Mouse (Mus musculus) gastrocnemius, postnatal 14 days (tissue): ENCODE data around the gene Rab8a. TPM values are rescaled to one million over a fixed set of nuclear protein-coding genes. Genes with fewer than 3 reads are reported as not detected.
A peak's percentile ranks its signal among the peaks of the same experiment; 100 is the strongest.

ENCODE experiments used
- DNase-seq: peaks from one replicate; pipeline ENCODE4 v3.0.0; 2021; ENCODE audit warnings: mixed read lengths
- intact Hi-C: fragments of 180-260 bp; cut with DNase I; formaldehyde crosslinking; loops from one replicate; pipeline ENCODE4 v1.15.1; 2025; ENCODE audit warnings: low total_unique reads
- total RNA-seq, 2 experiments: library from RNA; stranded (reverse); gene quantifications; 2 replicates each; pipeline ENCODE4 v1.2.3; 2021

Rab8a gene
- total RNA-seq, 2 experiments from 2014 or later = 17.4 to 18.7 TPM

DNA sequence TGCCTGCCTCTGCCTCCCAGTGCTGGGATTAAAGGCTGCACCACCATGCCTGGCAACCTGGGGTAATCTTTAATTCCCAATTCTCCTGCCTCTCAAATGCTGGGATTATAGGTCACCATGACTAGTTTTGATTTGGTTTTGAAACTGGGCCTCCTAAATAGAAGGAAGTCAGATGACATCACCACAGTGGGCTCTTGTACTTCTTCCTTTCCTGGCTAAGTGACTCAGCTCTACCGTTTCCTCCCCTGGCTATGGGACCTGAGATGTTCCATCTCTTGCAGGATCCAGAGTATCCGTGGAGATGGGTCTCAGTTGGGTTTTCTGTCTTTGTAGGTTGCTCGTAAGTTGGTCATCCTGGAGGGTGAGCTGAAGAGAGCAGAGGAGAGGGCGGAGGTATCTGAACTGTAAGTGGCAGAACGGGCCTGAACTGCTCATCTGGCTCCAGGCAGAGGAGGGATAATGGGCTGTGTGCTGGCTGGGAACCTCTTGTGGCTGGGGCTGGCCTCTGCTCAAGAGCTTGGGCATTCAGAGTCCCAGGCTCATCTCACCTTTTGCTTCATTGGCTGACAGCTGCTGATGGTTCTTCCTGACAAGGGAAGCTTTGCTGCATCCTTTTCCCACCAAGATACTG is 16.5 kb upstream of the Rab8a start:
- DNase-seq = no peak

DNA sequence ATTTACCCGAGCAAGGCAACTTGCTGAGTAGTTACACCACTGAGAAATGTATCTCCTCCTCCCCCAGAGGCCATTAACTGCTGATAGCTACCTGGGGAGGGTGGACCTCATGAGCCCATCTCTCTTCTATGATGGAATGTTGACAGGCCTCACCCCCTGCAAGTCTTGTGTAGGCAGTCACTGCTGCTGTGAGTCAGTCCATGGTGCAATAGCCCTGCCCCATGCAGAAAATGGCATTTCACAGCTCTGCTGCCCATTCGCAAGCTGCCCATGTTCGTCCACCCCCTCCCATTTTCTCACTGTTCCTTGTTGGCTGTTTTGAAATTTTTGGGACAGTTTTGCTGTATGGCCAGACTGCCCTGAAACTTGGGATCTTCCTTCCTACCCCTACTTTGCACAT is 15.5 kb upstream of the Rab8a start:
- intact Hi-C loops = no loop called here

More for the DNA sequence above, 16.5 kb upstream of the Rab8a start:
- intact Hi-C loops = no loop called here

DNA sequence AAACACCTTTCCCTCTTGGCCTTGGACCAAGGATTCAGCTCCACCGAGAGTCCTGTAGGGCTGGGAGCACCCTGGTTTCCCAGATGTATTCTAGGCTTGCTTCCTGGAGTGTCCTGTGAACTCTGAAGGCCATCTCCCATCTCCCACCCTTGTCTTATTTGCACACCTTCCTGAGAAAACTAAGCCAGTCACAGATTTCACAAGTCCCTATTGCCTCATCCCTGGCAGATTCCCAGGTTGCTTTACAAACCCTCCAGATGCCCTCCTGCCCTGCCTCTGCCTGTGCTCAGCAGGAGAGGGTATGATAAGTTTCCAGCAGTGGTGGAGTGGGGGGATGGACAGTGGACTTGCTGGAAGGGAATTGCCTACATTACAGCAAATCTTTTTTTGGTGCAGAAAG is 14.9 kb upstream of the Rab8a start:
- no peak for DNase-seq
- intact Hi-C loops = no loop called here

More for the DNA sequence above, 15.5 kb upstream of the Rab8a start:
- no peak for DNase-seq

DNA sequence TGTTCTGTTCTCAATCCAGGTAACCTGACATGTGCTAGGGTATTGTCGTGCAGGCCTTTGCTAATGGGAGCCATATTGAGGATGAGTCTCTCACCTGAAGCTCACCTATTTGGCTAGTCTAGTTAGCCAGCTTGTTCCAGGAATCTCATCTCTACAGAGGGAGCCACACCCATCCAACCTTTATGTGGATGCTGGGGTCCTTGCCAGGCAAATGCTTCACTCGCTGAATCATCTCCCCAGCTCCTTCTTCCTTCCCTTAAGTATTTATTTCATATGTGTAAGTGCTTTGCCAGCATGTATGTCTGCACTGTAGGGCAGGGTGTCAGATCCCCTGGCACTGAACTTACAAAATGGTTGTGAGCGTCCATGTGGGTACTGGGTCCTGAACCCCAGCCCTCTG is 14.4 kb upstream of the Rab8a start:
- intact Hi-C loops = no loop called here
- DNase-seq = no peak

DNA sequence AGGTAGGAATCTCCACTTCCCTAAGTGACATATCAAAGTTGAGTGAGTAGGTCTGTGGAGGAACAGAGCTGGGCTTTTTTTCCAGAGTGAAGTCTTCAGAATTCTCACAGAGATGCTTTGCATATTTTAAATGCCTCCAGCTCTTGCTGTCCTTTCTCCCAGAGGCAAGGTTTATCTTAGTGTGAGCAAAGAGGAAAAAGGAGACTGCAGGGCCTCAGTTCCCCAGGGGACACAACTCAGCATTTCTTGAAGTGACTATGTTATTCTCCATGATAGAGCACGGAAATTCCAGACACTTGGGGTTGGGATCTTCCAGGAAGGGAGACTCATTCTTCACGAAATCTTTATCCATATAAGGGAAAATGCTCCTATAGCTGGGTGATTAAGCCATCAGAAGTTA is 13.7 kb upstream of the Rab8a start:
- intact Hi-C loops = no loop called here
- no peak for DNase-seq

DNA sequence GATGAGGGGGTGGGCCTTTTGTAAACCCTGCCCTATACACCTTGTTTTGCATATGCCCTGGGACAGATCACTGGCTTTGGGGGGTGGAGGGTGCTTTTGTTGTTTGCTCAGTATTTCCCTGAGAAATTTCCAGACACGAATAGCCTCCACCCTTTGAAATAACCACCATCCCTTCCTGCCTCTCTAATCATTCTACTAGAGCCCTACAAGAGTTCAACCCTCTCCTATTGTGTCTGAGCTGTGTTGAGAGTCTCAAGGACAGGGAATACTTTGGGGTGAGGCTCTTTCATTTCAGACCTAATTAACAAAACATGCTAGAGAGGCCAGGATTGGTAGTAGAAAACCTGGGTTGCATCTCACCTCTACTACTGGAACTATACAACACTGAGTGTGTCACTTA is 11.9 kb upstream of the Rab8a start:
- intact Hi-C loops = no loop called here
- DNase-seq = no peak

DNA sequence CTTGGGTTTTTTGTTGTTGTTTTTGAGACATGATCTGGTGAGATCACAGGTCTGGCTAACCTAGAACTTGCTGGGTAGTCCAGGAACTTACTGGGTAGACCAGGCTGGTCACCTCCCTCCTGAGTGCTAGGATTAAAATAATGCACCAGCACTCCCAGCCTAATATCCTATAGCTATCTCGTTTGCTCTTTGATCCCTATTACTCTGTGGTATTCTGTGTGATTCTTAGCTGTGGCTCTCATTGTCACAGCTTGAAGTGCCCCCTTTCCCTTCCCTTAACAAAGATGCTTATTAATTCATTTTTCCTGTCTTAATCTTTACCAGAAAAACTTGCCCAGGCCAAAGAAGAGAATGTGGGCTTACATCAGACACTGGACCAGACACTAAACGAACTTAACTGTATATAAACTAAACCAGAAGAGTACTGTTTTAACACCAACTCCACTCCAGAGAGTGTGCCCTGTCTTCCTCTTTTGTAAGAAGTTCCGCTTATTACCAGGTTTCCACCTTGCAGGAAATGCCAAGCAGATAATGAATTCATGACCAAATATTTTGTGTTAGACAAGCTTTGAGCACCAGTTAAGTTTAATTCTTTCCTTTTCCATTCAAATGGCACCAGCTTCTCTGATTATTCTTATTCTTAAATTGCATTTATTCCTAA is 9.5 kb upstream of the Rab8a start:
- DNase-seq = no peak
- intact Hi-C loops = no loop called here

DNA sequence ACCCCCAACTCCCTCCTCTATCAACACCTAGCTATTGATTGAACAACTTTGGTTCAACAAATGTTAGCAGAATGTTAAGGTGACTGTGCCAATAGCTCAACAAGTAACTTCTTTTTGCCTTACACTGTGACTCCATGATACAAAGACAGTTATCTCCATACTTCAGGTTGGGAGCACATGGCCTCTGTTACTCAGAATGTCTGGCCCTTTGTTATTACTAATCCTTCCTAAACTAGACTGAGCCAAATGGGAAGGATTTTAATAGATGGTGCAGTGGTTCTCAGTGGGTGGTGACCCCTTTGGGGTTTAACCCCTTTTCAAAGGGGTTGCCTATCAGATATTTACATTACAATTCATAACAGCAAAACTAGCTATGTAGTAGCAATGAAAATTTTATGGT is 7.6 kb upstream of the Rab8a start:
- no peak for DNase-seq
- intact Hi-C loops = no loop called here

DNA sequence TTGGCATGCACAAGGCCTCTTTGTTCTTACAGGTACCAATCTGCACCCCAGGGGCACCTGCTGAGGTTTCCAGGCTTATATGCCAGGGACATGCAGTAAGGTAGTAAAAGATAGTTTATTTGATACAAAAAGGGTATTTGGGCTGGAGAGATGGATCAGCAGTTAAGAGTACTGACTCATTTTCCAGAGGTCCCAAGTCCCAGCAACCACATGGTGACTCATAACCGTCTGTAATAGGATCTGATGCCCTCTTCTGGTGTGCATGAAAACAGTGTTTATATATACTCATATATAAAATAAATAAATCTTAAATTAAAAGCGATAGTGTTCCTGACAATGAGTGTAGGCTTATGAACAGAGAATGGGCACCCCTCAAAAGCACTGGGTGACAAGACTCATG is 2.9 kb upstream of the Rab8a start:
- no peak for DNase-seq
- intact Hi-C loops = no loop called here

DNA sequence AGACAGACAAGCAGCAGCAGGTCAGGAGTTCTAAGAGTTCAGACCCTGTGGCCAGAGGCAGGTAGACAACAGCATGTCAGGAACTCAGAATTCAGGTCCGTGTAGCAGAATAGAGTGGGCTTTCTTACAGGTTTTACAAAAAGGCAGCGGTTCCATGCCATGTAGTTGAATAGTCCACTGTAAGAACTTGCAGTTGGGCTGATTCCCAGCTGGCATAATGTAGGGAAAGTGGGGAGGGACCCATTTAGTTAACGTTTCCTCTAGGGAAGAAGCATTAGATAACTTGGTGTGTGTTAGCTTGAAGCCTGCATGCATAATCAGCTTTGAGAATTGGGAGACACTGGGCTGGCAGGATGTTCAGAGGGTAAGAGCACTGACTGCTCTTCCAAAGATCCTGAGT is 2.3 kb upstream of the Rab8a start:
- no peak for DNase-seq
- intact Hi-C loops = no loop called here

DNA sequence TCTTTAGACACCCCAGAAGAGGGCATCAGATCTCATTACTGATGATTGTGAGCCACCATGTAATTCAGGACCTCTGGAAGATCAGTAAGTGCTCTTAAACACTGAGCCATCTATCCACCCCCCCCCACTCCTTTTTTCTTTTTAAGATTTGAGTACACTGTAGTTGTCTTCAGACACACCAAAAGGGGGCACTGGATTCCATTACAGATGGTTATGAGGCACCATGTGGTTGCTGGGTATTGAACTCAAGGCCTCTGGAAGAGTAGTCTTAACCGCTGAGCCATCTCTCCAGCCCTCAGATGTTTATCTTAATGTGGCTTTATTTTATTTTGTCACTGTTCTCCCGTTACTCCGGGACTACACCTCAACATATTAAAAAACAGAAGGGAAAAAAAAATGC is 993 bp upstream of the Rab8a start:
- DNase-seq = no peak
- intact Hi-C loops = no loop called here

DNA sequence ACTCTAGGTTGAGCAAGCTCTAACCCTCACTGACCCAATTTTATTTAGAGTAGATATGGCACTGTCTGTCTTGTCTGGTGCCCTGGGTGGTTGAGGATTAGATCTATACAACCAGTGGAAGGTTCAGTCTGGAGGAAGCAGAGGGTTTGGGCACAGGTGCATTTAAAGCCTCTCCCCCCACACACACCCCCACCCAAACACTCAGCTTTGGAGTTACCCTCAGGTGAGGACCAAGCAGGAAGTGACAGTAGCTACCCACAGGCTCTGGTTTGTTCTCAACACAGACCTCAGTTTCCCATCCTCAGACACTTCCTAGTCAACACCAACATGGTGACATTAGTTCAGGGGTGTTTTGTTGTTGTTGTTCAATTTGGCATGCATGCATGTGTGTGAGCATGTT is 1.8 kb downstream of the Rab8a start:
- no peak for DNase-seq
- intact Hi-C loops = no loop called here

DNA sequence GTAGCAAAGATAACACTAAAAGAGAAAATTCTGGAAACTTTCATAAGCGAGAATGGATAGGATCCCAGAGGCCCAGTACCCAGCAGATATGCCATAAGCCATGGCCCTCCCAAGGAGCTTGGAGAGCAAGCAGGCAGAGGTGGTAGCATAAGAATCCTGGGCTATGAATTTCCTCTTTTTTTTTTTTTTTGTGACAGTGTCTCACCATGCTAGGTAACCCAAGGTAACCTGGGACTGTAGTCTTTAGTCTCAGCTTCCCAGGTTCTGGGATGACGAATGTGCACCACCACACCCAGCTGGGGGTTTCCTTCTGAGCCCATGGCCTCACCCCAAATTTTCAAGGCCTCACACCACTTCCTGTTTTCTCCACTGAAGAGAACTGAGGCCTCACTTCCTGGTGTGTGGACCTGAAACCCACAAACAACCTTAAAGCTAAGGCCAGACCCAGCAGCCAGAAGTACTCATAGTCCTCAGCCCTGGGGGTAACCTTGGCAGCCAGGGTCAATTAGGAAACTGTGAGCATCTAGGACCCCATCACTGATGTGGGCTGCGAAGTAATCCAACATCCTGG is 8.2 kb downstream of the Rab8a start:
- DNase-seq = no peak
- intact Hi-C loops = no loop called here

DNA sequence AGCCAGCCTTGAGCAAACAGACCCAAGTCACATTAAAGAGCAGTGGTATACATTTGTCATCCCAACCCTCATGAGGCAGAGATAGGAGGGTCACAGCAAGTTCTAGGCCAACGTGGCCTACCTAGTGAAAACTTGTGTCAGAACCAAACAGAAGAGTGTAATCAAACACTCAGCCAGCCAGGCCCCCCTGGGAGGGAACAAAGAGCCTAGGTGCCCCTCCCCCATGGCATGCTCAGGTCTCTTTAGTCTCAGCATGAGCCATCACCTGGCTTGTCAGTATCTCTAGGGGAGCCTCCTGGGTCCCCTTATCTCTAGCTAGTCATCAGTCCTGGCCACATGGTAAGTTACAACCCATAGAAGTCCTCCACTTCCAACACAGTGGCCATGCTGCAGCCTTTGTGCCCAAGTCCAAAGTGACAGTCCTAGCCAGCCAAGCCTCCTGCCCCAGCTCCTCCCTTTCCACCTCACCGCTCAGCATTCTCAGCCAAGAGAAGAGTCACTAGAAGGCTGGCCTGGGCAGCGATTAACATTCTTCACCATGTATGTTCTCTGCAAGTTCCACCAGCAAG is 8.8 kb downstream of the Rab8a start:
- no peak for DNase-seq
- intact Hi-C loops = loop anchor here (5.0 kb wide), 1 partner anchor 53 kb away; no protein-coding TSS in a partner anchor

DNA sequence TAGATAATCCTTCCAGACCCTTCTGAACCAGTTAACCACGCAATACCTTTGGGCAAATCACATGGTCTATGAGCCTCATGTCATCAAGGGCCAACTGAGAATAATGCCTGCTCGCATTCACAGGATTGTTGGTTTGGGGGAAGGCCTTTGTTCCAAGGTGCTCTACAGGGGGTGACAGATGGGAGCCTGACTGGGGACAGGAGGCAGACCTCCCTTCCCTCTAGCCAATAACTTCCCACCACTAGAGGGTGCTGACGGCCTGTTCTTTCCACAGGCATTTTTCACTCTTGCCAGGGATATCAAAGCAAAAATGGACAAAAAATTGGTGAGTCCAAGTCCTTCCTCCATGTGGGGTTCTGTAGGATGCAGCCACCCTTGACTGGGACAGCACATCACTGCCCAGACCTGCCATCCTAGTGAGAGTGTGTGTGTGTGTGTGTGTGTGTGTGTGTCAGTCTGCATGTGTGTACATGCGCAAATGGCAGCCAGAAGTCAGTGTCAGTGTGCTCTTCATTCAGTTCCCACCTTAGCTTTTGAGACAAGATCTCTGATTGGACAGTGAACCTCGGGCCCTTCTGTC is 16.4 kb downstream of the Rab8a start:
- intact Hi-C loops = loop anchor here (5.0 kb wide), 1 partner anchor 190 kb away; no protein-coding TSS in a partner anchor
- peak; percentile 66 for DNase-seq

DNA sequence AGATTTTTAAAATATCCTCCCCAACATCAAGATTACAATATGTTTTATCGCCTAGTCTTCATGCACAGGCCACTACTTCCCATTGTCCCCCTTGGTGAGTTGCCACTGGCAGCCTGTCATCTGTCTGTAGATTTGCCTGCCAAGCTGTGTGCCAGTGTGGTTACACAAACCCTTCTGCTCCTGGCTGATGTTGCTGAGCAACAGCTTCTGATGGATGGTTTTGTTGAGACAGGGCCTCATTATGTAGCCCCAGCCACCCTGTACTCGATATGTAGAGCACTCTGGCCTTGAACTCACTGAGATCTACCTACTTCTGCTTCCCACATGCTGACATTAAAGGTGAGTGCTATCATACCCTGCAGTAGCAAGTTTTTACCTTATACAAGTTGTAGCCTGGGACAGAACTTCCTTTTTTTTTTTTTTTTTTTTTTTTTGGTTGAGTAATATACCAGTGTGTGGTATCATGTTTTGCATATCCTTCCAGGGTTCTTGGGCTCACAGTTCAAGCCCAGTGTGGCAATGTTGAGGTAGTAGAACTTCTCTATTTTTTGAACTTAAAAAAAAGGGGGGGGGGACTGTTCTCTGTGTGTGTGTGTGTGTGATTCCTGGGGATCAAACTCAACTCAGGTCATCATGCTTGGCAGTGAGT is 22.7 kb downstream of the Rab8a start:
- DNase-seq = no peak
- intact Hi-C loops = no loop called here

DNA sequence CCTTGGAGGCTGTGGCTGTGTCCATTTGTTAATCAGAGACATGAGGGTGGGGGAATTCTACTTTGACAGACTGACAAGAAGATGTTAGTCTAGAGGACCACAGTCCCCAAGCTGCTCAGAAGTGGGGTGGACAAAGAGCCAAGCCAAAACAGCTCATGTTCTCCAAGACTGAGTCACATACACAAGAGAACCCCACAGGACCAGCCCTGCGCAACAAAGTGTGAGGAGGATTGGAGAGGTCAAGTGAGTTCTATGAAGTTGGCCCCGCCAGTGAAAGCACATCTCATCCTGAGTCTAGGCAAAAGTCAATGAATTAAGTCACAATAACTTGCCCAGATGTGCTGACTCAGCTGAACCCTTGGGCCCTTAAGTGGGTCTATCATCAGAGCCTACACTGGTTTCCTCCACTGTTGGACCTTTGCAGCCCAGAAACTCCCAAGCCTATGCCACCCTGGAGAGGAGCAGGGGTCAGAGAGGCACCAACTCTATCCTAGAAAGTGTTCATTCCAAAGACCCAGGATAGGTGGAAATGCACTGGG is 26.9 kb downstream of the Rab8a start:
- peak; percentile 13 for DNase-seq
- intact Hi-C loops = no loop called here

DNA sequence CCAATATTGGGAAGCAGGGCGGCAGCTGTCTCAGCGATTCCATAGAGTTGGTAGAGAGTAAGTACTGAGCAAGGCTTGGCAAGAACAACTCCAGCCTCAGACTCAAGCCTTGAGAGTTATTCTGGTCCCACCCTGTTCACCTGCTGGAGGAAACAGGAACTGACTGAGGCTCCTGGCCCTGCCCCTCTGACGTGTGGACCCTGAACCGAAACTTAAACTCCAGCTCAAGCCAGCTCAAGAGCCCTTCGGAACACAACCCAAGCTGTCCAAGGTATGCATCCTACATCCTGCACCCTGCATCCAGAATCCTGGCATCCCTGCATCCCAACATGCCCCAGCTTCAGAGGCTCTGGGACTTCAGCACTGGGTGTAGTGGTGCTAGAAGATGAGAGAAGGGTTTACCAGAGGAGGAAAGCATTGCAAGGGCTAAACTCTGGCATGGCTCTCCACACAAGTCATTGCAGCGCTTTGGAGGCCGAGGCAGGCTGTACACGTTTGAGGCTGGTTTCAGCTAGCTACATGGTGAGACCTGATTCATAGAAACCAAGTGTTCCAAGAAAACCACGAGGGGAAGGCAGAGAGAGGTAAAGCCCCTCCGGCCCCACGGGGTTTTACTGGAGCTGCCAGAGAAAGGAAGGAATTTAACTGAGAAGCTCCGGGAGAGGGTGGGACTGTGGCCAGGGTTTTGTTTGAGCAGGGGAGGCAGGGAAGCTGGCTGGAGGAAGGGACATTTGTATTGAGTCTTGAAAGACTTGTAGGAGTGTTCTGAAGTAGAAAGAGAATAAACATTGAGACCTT is 28.6 kb downstream of the Rab8a start, which contains the start of gene Hsh2d:
Gene Hsh2d, plus strand, starts transcription at position 222 of the 798 bp plus-strand sequence.
- no peak for DNase-seq
- intact Hi-C loops = no loop called here

DNA sequence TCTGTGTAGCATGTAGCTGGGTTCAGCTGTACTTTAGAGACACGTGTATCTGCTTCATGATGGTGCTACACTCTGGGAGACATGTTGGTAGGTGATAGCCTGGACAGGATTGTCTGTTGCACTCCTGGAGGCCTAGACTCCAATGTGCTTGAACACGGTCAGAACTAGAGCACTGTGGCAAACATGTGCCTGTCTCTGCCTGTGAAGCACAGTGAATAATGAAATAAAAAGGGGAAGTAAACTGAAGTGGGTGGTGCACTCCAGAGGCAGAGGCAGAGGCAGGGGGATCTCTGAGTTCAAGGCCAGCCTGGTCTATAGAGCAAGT is 29.2 kb downstream of the Rab8a start:
- no peak for DNase-seq
- intact Hi-C loops = no loop called here
